Mouse (Mus musculus) A20 (cell line): ENCODE results near the gene Gm17655.

Experiments used
- DNase-seq: peaks from one replicate; pipeline ENCODE4 v3.0.0-alpha.2; 2011; ENCODE audit warnings: low read depth, low spot score

The Gm17655 gene

DNA sequence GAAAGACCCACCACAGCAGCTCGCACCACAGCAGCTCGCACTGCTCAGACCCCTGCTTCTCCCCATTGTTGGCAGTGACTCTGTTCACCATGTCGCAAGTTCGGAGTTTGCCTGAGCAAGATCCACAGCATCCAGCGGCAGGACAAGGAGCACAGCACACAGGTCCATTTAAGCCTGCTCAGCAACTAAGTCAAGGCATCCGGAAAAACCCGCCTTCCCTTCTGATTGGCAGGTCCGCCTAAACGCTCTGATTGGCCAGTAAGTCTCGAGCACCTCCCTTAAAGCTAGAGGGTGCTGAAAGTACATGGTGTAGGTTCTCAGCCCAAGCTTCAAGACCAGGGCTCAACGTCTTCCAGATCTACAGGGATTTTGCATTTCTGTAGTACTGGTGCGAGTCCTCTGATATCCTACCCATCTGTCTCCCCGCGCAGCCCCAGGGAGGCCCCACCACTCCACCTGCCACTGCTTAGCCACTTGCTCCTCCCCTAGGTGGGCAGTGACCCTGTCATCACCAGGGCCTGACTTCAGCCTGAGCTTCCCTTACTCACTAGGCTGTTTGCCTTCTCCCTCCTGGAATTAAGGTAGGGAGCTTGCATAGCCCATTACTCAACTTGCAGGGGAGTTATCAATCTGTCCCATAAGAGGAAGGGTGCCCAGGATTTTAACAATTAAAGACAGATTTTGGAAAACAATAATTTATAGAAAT is 14.0 kb upstream of the Gm17655 start:
- no peak for DNase-seq

DNA sequence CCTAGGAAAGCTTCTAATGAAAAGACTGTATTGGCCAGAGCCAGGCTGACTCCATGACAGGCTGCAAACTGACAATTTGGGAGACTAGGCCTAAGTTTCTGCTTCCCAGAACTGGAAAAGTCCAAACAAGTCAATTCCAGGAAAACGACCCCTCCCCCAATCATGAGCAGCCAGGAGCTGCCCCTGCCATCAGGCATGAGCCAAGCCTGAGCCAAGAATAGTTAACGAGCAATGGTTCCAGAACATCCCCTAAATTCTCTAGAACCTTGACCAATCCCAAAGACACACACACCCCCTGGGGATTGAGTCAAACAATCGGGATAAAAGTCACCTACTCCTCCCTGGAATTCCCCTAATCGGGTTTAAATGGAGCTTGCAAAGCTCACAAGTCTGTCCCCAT is 10.6 kb upstream of the Gm17655 start:
- no peak for DNase-seq

DNA sequence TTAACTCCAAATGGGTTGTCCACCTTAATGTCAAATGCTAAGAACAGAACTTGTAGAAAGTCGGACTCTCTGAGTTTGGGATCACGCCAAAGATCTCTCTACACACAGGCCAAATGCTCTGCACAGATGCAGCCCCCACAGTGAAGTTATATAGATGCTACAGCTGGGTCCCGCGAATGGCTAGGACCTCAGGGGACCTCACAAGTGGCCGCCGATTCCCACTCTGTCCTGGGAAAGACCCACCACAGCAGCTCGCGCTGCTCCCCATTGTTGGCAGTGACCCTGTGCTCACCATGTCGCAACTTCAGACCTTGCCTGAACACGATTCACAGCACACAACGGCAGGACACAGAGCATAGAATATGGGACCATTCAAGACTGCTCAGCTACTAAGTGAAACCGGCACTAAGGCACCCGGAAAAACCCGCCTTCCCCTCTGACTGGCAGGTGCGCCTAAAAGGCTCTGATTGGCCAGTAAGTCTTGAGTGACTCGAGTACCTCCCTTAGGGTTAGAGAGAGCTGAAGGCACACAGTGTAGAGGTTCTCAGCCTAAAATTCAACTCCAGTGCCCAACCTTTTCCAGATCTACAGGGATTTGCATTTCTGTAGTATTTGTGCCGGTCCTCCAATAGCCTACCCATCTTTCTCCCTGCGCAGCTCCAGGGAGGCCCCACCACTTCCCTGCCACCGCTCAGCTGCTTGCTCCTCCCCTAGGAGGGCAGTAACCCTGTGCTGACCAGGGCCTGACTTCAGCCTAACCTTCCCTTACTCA is 14.5 kb downstream of the Gm17655 start:
- peak; percentile 92 for DNase-seq

DNA sequence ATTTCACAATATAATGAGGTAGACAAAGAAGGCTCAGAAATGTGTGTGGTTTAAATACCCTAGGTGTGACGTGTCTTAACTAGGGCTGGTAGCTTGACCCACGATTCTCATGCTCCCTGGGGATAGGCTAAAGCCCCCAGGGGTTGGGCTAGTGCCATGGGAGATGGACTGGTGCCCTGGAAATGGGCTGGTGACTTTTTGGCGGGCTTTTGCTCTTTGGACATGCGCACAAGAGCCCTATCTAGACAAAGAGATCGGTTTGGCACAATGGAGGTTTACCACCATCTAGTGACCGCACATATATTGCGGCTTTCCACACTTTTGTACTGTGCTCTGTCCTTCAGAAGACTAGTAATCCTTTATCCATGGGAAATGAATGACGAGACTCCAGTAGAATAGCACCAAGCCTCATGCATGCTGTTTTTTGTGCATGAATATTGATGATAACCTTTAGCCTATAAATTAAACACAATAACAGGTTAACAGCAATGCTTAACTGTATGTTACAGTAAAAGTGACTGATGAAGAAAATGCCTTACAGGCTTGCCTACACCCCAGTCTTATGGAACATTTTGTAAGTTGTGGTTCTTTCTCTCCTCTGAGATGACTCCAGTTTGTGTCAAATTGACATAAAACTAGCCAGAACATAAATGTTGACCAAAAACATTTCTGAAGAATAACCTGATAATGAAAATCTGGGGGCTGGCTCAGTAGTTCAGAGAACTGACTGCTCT is 48.5 kb downstream of the Gm17655 start:
- peak; percentile 74 for DNase-seq

DNA sequence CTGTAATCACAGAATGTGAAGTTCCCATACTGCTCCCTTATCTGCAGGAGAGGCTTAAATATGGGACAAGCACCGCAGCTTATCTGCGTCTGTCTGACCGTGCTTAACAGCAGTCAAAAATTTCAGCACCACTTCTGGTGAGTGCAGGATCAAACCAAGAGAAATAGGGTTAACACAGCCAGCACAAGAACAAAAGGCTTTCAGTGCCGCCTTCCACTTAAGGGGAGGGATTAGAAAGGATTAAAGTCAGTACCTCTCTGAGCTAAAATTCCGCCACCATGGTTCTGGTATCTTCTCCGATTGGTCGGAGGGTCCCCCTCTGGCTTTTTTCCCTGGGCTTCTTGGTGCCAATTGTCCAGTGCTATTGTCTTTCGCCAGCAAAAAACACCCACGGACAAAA is 49.0 kb downstream of the Gm17655 start:
- no peak for DNase-seq

DNA sequence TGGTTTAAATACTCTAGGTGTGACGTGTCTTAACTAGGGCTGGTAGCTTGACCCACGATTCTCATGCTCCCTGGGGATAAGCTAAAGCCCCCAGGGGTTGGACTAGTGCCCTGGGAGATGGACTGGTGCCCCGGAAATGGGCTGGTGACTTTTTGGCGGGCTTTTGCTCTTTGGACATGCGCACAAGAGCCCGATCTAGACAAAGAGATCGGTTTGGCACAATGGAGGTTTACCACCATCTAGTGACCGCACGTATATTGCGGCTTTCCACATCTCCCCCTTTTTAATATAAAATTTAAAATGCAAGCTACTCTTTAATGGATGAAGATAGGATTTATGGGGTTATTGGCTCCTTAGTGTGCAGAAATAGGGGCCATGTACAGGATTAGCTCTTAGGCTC is 56.5 kb downstream of the Gm17655 start:
- DNase-seq, result peak; percentile 44
